Mouse (Mus musculus) lung, postnatal 4 days (tissue): ENCODE data around the gene Hunk.

Experiments
- DNase-seq, 2 experiments: peaks; one replicate each; pipeline ENCODE4 v3.0.0; 2021

The Hunk gene

DNA sequence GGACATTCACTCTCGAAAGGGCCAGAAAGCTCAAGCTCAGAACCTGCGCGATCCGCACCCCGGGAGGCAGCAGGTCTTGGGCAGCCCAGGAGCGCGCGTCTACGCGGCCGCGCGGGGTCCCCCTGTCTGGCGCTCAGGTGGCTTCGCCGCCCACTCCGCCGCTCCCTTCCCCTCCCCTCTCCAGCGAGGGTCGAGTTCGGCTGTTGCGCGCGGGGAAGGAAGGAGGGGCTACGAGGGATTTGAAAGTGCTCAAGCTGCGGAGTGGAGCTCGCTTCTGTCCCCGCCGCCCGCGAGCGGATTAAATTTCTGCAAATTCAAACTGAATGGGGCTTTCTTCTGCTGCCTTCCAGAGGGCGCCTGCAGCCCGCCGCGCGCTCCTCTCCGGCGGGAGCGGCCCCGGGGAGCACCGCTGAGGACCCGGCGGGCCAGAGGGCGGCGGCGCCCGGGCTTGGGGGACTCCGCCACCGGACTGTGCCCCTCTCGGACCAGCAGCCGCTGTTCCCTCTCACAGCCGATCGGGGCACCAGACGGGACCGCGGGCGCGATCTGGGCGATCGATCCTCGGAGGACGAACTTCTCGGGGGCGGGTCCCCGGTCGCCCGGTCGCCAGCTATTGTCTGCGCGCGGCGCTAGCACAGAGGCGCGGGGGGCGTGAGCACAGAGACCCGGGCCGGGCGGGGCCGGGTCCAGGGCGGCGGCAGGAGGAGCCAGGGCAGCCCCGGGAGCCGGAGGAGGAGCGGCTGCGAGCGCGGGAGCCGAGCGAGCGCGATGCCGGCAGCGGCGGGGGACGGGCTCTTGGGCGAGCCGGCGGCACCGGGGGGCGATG lies at the start of gene Hunk:
TSS of gene Hunk (plus strand) at position 326 of the 826 bp plus-strand sequence.
- DNase-seq = peak; percentile 77 to 87

DNA sequence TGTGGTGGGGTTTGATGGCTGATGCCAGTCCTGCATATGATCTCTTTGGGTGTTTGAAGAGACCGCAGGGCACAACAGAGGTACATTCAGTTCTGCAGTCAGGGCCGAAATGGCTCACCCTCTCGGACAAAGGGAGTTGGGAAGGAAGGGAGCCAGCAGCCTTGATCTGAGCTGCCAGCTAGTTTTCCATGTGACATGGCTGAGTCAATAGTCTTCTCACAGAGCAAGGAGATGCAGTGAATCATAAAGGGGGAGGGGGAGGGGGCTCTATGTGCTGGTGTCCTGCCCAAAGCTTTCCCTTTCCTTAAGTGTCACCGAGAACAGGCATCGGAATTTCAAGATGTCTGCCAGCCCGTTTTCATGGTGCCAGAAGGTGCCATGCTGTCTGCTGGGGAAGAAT lies 46.8 kb upstream of the Hunk start:
- no peak for DNase-seq

GRCm38 (mm10) chr16:90341086-90341485 lies 44.7 kb upstream of the Hunk start:
- no peak for DNase-seq

- DNase-seq = peak; percentile 81 to 84
Observed at GRCm38 (mm10) chr16:90349700-90350548, 35.9 kb upstream of the Hunk start.

- DNase-seq = no peak
Observed at GRCm38 (mm10) chr16:90351726-90352125, 34.1 kb upstream of the Hunk start.

- DNase-seq = peak; percentile 34 to 79
Observed at GRCm38 (mm10) chr16:90352691-90353090, 33.1 kb upstream of the Hunk start.

GRCm38 (mm10) chr16:90353156-90353555 lies 32.7 kb upstream of the Hunk start:
- no peak for DNase-seq

- DNase-seq = no peak
Observed at GRCm38 (mm10) chr16:90359329-90359728, 26.5 kb upstream of the Hunk start.

DNA sequence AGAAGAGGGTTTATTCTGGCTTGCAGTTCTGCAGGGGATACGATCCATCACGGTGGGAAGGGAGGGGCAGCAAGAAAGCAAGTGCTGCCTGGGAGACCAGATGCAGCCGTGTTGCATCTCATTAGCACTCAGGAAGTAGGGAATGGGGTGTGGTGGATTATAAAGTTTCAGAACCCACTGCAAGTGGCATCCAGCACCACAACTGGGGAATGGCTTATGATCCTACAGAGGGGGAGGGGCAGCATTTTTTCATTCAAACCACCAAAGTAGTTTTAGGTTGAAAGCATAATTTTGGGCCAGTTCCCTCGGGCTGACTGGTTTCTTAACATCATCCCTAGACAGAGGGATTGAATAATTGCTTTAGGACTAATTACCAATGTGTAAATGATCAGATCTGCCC lies 26.1 kb upstream of the Hunk start:
- DNase-seq = no peak

DNA sequence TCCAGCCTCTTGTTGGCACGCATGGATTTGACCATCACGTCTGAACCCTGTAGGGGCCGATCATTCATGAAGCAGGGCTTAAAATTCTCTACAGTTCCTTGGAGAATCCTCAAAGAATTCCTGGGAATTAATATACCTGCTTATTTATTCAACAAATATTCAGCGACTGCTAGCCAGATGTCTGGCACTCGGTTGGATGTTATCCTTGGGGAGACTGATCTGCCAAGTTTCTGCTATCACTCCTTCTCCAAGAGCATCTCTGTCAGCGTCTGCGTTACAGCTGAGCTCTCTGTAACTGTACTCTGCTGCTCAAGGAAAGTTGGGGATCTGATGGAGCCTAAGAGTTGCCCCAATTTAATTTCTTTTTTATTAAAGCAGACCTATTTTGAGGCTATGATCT lies 25.5 kb upstream of the Hunk start:
- no peak for DNase-seq

- no peak for DNase-seq
Observed at GRCm38 (mm10) chr16:90362926-90363325, 22.9 kb upstream of the Hunk start.

GRCm38 (mm10) chr16:90379897-90380296 lies 5.9 kb upstream of the Hunk start:
- peak; percentile 70 to 79 for DNase-seq

GRCm38 (mm10) chr16:90381633-90382032 lies 4.2 kb upstream of the Hunk start:
- peak in 1 of 2 experiments; percentile 28 for DNase-seq

GRCm38 (mm10) chr16:90382701-90383280 lies 3.0 kb upstream of the Hunk start:
- no peak for DNase-seq

DNA sequence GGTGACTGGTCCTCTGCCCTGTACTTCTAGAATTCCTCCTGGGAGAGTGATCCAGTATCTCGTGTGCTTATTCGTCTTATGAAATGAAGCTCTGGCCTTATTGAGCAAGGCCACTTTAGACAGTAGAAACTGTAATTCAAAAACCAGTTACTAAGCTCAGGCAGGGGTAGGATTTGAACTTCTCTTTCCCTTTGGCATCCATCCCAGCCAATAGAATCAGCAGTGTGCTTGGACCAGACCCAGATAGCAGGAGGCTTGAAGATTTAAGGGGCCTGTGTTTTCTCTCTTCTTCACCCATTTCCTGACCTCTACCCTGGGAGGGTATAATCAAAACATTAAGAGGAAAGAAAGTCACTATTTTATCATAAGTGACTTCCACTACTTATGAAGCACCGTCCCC lies 1.8 kb upstream of the Hunk start:
- DNase-seq = no peak

DNA sequence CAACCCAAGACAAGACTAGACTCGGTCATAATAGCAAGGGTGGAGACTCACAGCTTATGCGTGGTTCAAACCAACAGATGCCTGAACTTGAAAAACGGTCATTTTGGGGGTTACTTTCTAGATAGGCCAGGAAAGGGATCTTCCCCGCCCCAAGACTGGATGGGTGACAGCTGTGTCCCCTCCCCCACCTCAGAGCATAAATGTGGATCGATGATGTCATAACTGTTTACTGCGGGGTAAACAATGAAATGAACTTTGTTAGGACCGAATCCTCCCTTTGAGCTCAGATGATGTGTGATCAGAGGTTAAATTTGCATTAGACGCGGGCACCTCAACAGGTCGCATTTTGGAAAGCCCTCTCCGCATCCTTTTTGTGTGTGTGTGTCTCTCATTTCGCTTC lies 967 bp upstream of the Hunk start:
- DNase-seq = peak; percentile 43 to 45

DNA sequence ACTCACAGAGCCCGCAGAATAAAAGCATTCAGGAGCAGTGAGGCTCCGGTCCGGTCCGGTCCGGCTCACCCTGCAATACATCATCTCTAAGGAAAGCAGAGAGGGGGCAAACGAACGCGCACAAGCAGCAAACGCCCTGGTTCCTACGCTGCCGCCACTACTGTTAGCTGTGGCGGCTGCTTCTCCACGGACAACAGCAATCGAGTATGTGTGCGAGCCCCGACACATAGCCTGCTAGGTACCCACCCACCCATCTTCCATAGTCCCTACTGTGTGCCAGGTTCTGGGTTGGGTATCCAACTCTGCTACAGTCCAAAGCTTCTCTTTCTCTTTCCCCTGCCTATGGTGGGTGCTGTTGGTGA lies 506 bp upstream of the Hunk start:
- DNase-seq = no peak

GRCm38 (mm10) chr16:90386514-90387160 lies 824 bp downstream of the Hunk start:
- DNase-seq = peak; percentile 68 to 70

DNA sequence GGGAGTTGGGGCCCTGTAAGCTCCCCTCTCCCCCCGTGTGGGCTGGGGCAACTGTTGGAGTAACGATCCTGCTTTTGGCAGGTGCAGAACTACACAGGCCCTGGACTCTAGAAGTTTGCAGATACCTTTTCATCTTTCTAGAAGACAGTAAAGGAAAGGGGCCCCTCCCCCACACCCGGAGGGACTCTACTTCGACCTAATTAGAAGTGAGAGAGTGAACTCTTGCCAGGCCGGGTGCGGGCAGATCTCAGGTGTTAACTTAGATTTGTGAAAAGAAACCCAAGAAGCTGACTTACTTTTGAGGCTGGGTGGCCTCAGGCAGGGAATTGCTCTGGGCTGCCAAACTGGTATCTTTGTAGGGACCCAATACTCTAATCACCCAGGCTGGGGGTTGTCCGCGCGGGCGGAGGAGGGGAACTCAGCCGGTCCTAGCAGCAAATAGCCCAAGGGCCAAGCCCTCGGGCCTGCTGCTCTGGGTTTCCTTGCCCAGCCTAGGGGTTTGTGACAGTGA lies 1.4 kb downstream of the Hunk start:
- DNase-seq = peak; percentile 18 to 45

GRCm38 (mm10) chr16:90387961-90388360 lies 2.1 kb downstream of the Hunk start:
- DNase-seq = no peak

GRCm38 (mm10) chr16:90389103-90389750 lies 3.4 kb downstream of the Hunk start:
- DNase-seq = no peak

GRCm38 (mm10) chr16:90390731-90391130 lies 4.9 kb downstream of the Hunk start:
- peak; percentile 47 to 65 for DNase-seq
